Comparison of ENCODE assay signal across 9 mouse cellular contexts in genomic region chr2:47785848-47786247, GRCm38 (mm10).
DNase-seq lines count a peak whose midpoint lies in the region; ATAC-seq and TF ChIP-seq lines count a peak whose summit lies in the region.
"Had no signal": no experiment of that assay in that cellular context is flagged by ENCODE, and none has a peak within 500 bp of the region (broad histone marks: within the 10 kb centered on the region; RNA-seq: fewer than 3 reads in every experiment).

No protein-coding gene starts in this region.

- no peaks in the 10 kb centered on the region for H3K27me3 ChIP-seq in intestine, postnatal 0 days (replicated peaks; ENCODE audit: control insufficient read depth, insufficient read depth, low read length)
- H3K27me3 ChIP-seq in intestine, embryonic 15.5 days (replicated peaks): no peaks in the 10 kb centered on the region
- H3K27me3 ChIP-seq: embryonic facial prominence, embryonic 12.5 days had no signal

- H3K9ac ChIP-seq in intestine, postnatal 0 days (ENCODE audit: low read depth, low read length): no peak overlapping the region
- H3K9ac ChIP-seq in intestine, embryonic 15.5 days: no peak overlapping the region
- H3K9ac ChIP-seq in ES-E14 (ENCODE audit: insufficient read depth, low read depth, low read length, poor library complexity, severe bottlenecking): no peak overlapping the region
- H3K9ac ChIP-seq: embryonic facial prominence, embryonic 12.5 days had no signal

- DNase-seq in ES-E14 (ENCODE audit: low read depth, low spot score): peak; percentile 59
- peak; percentile 73 to 80 for DNase-seq in cerebellum, postnatal 10 days
- DNase-seq in gastrocnemius, postnatal 36 days: peak; percentile 24 to 31
- DNase-seq in layer of hippocampus, adult 8-10 months (ENCODE audit: low spot score in 2 of 2): peak; percentile 10 to 67
- DNase-seq in lung, postnatal 4 days: peak; percentile 33 to 70
- DNase-seq in spleen, postnatal 36 days (ENCODE audit: low spot score in 2 of 2): no peak

- H3K4me2 ChIP-seq in intestine, postnatal 0 days (replicated peaks; ENCODE audit: low read depth): no peak overlapping the region
- H3K4me2 ChIP-seq in intestine, embryonic 15.5 days (replicated peaks): no peak overlapping the region
- H3K4me2 ChIP-seq: embryonic facial prominence, embryonic 12.5 days had no signal

- no peak for ATAC-seq in intestine, postnatal 0 days
- ATAC-seq in intestine, embryonic 15.5 days: no peak

- peak; percentile 80 for TF ChIP-seq CTCF in intestine, postnatal 0 days (IDR thresholded peaks at IDR 0.05; ENCODE audit: low read depth)

- intact Hi-C loops in gastrocnemius, postnatal 36 days (cut with DNase I): loop anchor here (5.0 kb wide), 1 partner anchor 1101 kb away; no protein-coding TSS in a partner anchor

- in situ Hi-C loops in ES-E14 (cut with MboI; ENCODE audit: low sequenced_read_pairs in 2 of 2, unreplicated experiment in 2 of 2): loop anchor here in 1 of 2 experiments (25.0 kb wide), 1 partner anchor 1101 kb away; no protein-coding TSS in a partner anchor

- 15% methylated on average over 3 of the region's 3 CpGs for WGBS in intestine, postnatal 0 days
- 13% methylated on average over 3 of the region's 3 CpGs for WGBS in intestine, embryonic 15.5 days

- no peaks in the 10 kb centered on the region for H3K9me3 ChIP-seq in intestine, postnatal 0 days (ENCODE audit: control insufficient read depth)
- H3K9me3 ChIP-seq in intestine, embryonic 15.5 days: no peaks in the 10 kb centered on the region
- no peaks in the 10 kb centered on the region for H3K9me3 ChIP-seq in ES-E14 (ENCODE audit: control insufficient read depth, insufficient read depth, low read depth, low read length)
- H3K9me3 ChIP-seq: embryonic facial prominence, embryonic 12.5 days had no signal

- H3K27ac ChIP-seq in intestine, postnatal 0 days (ENCODE audit: low read depth, low read length): no peak overlapping the region
- H3K27ac ChIP-seq in intestine, embryonic 15.5 days: no peak overlapping the region
- H3K27ac ChIP-seq in ES-E14 (ENCODE audit: insufficient read depth, low read depth, low read length, poor library complexity, severe bottlenecking): no peak overlapping the region
- H3K27ac ChIP-seq: embryonic facial prominence, embryonic 12.5 days had no signal

- H3K4me3 ChIP-seq in intestine, postnatal 0 days (ENCODE audit: low read depth, low read length): no peak overlapping the region
- H3K4me3 ChIP-seq in intestine, embryonic 15.5 days (replicated peaks): no peak overlapping the region
- no peak overlapping the region for H3K4me3 ChIP-seq in ES-E14 (ENCODE audit: insufficient read depth in 1 of 2, low read depth in 1 of 2, low read length in 2 of 2, poor library complexity in 1 of 2, severe bottlenecking in 1 of 2)
- H3K4me3 ChIP-seq: embryonic facial prominence, embryonic 12.5 days had no signal

- H3K36me3 ChIP-seq in intestine, postnatal 0 days (ENCODE audit: control insufficient read depth, insufficient read depth): no peaks in the 10 kb centered on the region
- H3K36me3 ChIP-seq in intestine, embryonic 15.5 days: no peaks in the 10 kb centered on the region
- H3K36me3 ChIP-seq in ES-E14 (ENCODE audit: control insufficient read depth, insufficient read depth, low read length, poor library complexity, severe bottlenecking): no peaks in the 10 kb centered on the region
- H3K36me3 ChIP-seq: embryonic facial prominence, embryonic 12.5 days had no signal

- H3K4me1 ChIP-seq in intestine, postnatal 0 days (replicated peaks; ENCODE audit: control insufficient read depth, insufficient read depth, low read length): no peaks in the 10 kb centered on the region
- H3K4me1 ChIP-seq in intestine, embryonic 15.5 days (replicated peaks): no peaks in the 10 kb centered on the region
- H3K4me1 ChIP-seq in ES-E14 (ENCODE audit: control insufficient read depth in 2 of 2, insufficient read depth in 2 of 2, low read length in 2 of 2, poor library complexity in 1 of 2): no peaks in the 10 kb centered on the region
- H3K4me1 ChIP-seq: embryonic facial prominence, embryonic 12.5 days had no signal

TF ChIP-seq in ES-E14, 5 proteins besides CTCF, POLR2A, EP300 and RAD21:
- TF ChIP-seq ZC3H11A (IDR thresholded peaks at IDR 0.05; ENCODE audit: borderline replicate concordance, low read depth, low read length): peak; percentile 66; the same call in 1 of the 2 replicates
- TF ChIP-seq HCFC1 (IDR thresholded peaks at IDR 0.05; ENCODE audit: borderline replicate concordance, insufficient read depth, low read length): no peak

Comparison
In these comparisons a context has a peak if more than half of its experiments do, and no peak if none do; other contexts are left out.
1. DNase-seq: peak in ES-E14 (single experiment), cerebellum, postnatal 10 days (2 of 2), gastrocnemius, postnatal 36 days (2 of 2), layer of hippocampus, adult 8-10 months (2 of 2) and lung, postnatal 4 days (2 of 2); none in spleen, postnatal 36 days (0 of 2).